Mouse (Mus musculus): Measurements from ENCODE around the gene Sult1a1. TPM values are rescaled to one million over a fixed set of nuclear protein-coding genes. Genes with fewer than 3 reads are reported as not detected.

Sult1a1 gene
- polyA plus RNA-seq, 1 experiment = 1.6 TPM

- no peak for TF ChIP-seq POLR2A (IDR thresholded peaks at IDR 0.05; ENCODE audit: borderline replicate concordance, extremely low read depth, insufficient read depth, insufficient read length, poor library complexity, severe bottlenecking)
- no peak for TF ChIP-seq CTCF (IDR thresholded peaks at IDR 0.05; ENCODE audit: borderline replicate concordance, extremely low read depth, insufficient read depth, insufficient read length)
Measured at GRCm38 (mm10) chr7:126635375-126635774, 40.9 kb downstream of the Sult1a1 start.

GRCm38 (mm10) chr7:126632478-126632877 lies 43.8 kb downstream of the Sult1a1 start:
- TF ChIP-seq CTCF (IDR thresholded peaks at IDR 0.05; ENCODE audit: borderline replicate concordance, extremely low read depth, insufficient read depth, insufficient read length) (no peak), POLR2A (IDR thresholded peaks at IDR 0.05; ENCODE audit: borderline replicate concordance, extremely low read depth, insufficient read depth, insufficient read length, poor library complexity, severe bottlenecking) (no peak)

More at GRCm38 (mm10) chr7:126635375-126635774, 40.9 kb downstream of the Sult1a1 start:
- no peak for DNase-seq (ENCODE audit: low read depth)

GRCm38 (mm10) chr7:126630824-126631518 lies 45.3 kb downstream of the Sult1a1 start, which contains the start of gene Nupr1:
Nupr1 (minus strand) TSS chr7:126630861.
- DNase-seq (ENCODE audit: low read depth) = no peak
- TF ChIP-seq POLR2A (IDR thresholded peaks at IDR 0.05; ENCODE audit: borderline replicate concordance, extremely low read depth, insufficient read depth, insufficient read length, poor library complexity, severe bottlenecking) (no peak), CTCF (IDR thresholded peaks at IDR 0.05; ENCODE audit: borderline replicate concordance, extremely low read depth, insufficient read depth, insufficient read length) (no peak)

More at GRCm38 (mm10) chr7:126632478-126632877, 43.8 kb downstream of the Sult1a1 start:
- DNase-seq (ENCODE audit: low read depth) = no peak

DNA sequence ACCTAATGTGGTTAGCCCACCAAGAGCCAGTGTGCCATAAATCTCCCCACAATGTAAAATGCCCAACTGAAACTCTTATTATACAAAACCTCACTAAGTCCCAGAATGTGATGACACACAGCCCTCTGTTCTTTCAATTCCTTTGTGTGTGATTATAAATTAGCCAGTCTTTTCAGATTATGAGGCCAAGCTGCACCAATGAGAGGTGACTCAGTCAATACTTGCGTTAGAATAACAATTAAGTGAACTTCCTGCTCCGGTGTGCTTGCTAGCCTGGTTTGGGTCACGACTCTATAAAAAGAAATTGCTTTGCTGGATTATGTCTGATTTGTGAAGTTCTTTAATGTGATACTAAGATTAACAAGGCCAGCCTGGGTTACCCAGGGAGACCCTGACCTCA lies 46.3 kb downstream of the Sult1a1 start:
- TF ChIP-seq CTCF (IDR thresholded peaks at IDR 0.05; ENCODE audit: borderline replicate concordance, extremely low read depth, insufficient read depth, insufficient read length) (no peak), POLR2A (IDR thresholded peaks at IDR 0.05; ENCODE audit: borderline replicate concordance, extremely low read depth, insufficient read depth, insufficient read length, poor library complexity, severe bottlenecking) (no peak)
- no peak for DNase-seq (ENCODE audit: low read depth)

DNA sequence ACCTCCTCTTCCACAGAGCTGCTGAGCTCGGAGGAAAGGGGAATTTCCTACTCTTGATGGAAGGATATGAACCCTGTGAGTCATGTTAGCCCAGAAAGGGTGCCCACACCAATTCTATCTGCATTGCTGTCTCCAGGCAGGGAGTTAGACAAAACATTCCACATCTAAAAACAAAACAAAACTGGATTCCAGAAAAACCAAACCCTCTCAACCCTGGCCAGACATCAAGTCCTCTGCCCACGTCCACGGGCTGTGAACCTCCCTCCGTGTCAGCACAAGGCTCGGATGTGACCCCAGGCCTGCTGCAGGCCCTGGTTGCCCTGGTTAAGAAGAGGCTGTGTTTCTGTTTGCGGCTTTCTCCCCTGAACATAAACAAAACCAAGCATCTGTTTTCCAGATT lies 48.1 kb downstream of the Sult1a1 start:
- no peak for DNase-seq (ENCODE audit: low read depth)
- no peak for TF ChIP-seq POLR2A (IDR thresholded peaks at IDR 0.05; ENCODE audit: borderline replicate concordance, extremely low read depth, insufficient read depth, insufficient read length, poor library complexity, severe bottlenecking)
- no peak for TF ChIP-seq CTCF (IDR thresholded peaks at IDR 0.05; ENCODE audit: borderline replicate concordance, extremely low read depth, insufficient read depth, insufficient read length)

- no peak for TF ChIP-seq CTCF (IDR thresholded peaks at IDR 0.05; ENCODE audit: borderline replicate concordance, extremely low read depth, insufficient read depth, insufficient read length)
- no peak for TF ChIP-seq POLR2A (IDR thresholded peaks at IDR 0.05; ENCODE audit: borderline replicate concordance, extremely low read depth, insufficient read depth, insufficient read length, poor library complexity, severe bottlenecking)
- no peak for DNase-seq (ENCODE audit: low read depth)
Measured at GRCm38 (mm10) chr7:126625807-126626600, 50.2 kb downstream of the Sult1a1 start.

- DNase-seq (ENCODE audit: low read depth) = peak; percentile 52
- TF ChIP-seq CTCF (IDR thresholded peaks at IDR 0.05; ENCODE audit: borderline replicate concordance, extremely low read depth, insufficient read depth, insufficient read length) = no peak
Measured at GRCm38 (mm10) chr7:126625369-126625768, 50.9 kb downstream of the Sult1a1 start.

GRCm38 (mm10) chr7:126624774-126625173 lies 51.5 kb downstream of the Sult1a1 start:
- TF ChIP-seq POLR2A (IDR thresholded peaks at IDR 0.05; ENCODE audit: borderline replicate concordance, extremely low read depth, insufficient read depth, insufficient read length, poor library complexity, severe bottlenecking) = no peak
- no peak for TF ChIP-seq CTCF (IDR thresholded peaks at IDR 0.05; ENCODE audit: borderline replicate concordance, extremely low read depth, insufficient read depth, insufficient read length)
- no peak for DNase-seq (ENCODE audit: low read depth)

GRCm38 (mm10) chr7:126623381-126623780 lies 52.9 kb downstream of the Sult1a1 start:
- TF ChIP-seq CTCF (IDR thresholded peaks at IDR 0.05; ENCODE audit: borderline replicate concordance, extremely low read depth, insufficient read depth, insufficient read length) = no peak
- TF ChIP-seq POLR2A (IDR thresholded peaks at IDR 0.05; ENCODE audit: borderline replicate concordance, extremely low read depth, insufficient read depth, insufficient read length, poor library complexity, severe bottlenecking) = no peak

More at GRCm38 (mm10) chr7:126623381-126623780, 52.9 kb downstream of the Sult1a1 start:
- no peak for DNase-seq (ENCODE audit: low read depth)

Other genes with a start within 250 kb of the Sult1a1 start
- 22.1 and 25.2 TPM in 2 replicates for gene Rabep2, start 247.7 kb downstream of the Sult1a1 start, polyA plus RNA-seq (2012; rRNA removed)
- gene Atp2a1, start 213.3 kb downstream of the Sult1a1 start, polyA plus RNA-seq (2012; rRNA removed) = 1.3 and 1.6 TPM in 2 replicates
- gene Sh2b1, start 201.0 kb downstream of the Sult1a1 start, polyA plus RNA-seq (2012; rRNA removed) = 83.6 and 86.4 TPM in 2 replicates
- 107 and 118 TPM in 2 replicates for gene Tufm, start 189.1 kb downstream of the Sult1a1 start, polyA plus RNA-seq (2012; rRNA removed)
- gene Atxn2l, start 173.0 kb downstream of the Sult1a1 start, polyA plus RNA-seq (2012; rRNA removed) = 178 and 208 TPM in 2 replicates
- 108 and 149 TPM in 2 replicates for gene Eif3c, start 110.0 kb downstream of the Sult1a1 start, polyA plus RNA-seq (2012; rRNA removed)
- 0.38 and 0.81 TPM in 2 replicates for gene Apobr, start 91.5 kb downstream of the Sult1a1 start, polyA plus RNA-seq (2012; rRNA removed)
- 45.5 and 64.3 TPM in 2 replicates for gene Cln3, start 90.6 kb downstream of the Sult1a1 start, polyA plus RNA-seq (2012; rRNA removed)
- not detected in 2 replicates for gene Il27, start 81.5 kb downstream of the Sult1a1 start, polyA plus RNA-seq (2012; rRNA removed)
- 2.7 and 3.9 TPM in 2 replicates for gene Nupr1, start 45.6 kb downstream of the Sult1a1 start, polyA plus RNA-seq (2012; rRNA removed)
- 61.5 and 70.4 TPM in 2 replicates for gene Sgf29, start 27.1 kb downstream of the Sult1a1 start, polyA plus RNA-seq (2012; rRNA removed)
- gene Bola2, start 19.0 kb upstream of the Sult1a1 start, polyA plus RNA-seq (2012; rRNA removed) = 39.8 and 55.6 TPM in 2 replicates
- gene Slx1b, start 19.4 kb upstream of the Sult1a1 start, polyA plus RNA-seq (2012; rRNA removed) = 42.9 and 64.6 TPM in 2 replicates
- gene Coro1a, start 31.4 kb upstream of the Sult1a1 start, polyA plus RNA-seq (2012; rRNA removed) = 93.3 and 122 TPM in 2 replicates
- gene Mapk3, start 83.2 kb upstream of the Sult1a1 start, polyA plus RNA-seq (2012; rRNA removed) = 224 and 233 TPM in 2 replicates
- gene Gdpd3, start 89.9 kb upstream of the Sult1a1 start, polyA plus RNA-seq (2012; rRNA removed) = 9.2 and 14.6 TPM in 2 replicates
- gene Ypel3, start 100.5 kb upstream of the Sult1a1 start, polyA plus RNA-seq (2012; rRNA removed) = 181 and 258 TPM in 2 replicates
- 1.6 and 2.3 TPM in 2 replicates for gene Tbx6, start 105.1 kb upstream of the Sult1a1 start, polyA plus RNA-seq (2012; rRNA removed)
- 219 and 232 TPM in 2 replicates for gene Ppp4c, start 116.1 kb upstream of the Sult1a1 start, polyA plus RNA-seq (2012; rRNA removed)
- gene Fam57b, start 121.2 kb upstream of the Sult1a1 start, polyA plus RNA-seq (2012; rRNA removed) = 199 and 224 TPM in 2 replicates
- gene 4930451I11Rik, start 155.2 kb upstream of the Sult1a1 start, polyA plus RNA-seq (2012; rRNA removed) = not detected in 2 replicates
- gene Doc2a, start 171.0 kb upstream of the Sult1a1 start, polyA plus RNA-seq (2012; rRNA removed) = 11.8 and 13.2 TPM in 2 replicates
- gene Hirip3, start 185.5 kb upstream of the Sult1a1 start, polyA plus RNA-seq (2012; rRNA removed) = 48.6 and 65.1 TPM in 2 replicates
- 86.9 and 99.3 TPM in 2 replicates for gene Ino80e, start 185.9 kb upstream of the Sult1a1 start, polyA plus RNA-seq (2012; rRNA removed)
- gene Taok2, start 208.3 kb upstream of the Sult1a1 start, polyA plus RNA-seq (2012; rRNA removed) = 101 and 131 TPM in 2 replicates
- 28.3 and 36.8 TPM in 2 replicates for gene Tmem219, start 246.5 kb upstream of the Sult1a1 start, polyA plus RNA-seq (2012; rRNA removed)